Comparison of ENCODE assay signal across 13 mouse cellular contexts in the genomic region with DNA sequence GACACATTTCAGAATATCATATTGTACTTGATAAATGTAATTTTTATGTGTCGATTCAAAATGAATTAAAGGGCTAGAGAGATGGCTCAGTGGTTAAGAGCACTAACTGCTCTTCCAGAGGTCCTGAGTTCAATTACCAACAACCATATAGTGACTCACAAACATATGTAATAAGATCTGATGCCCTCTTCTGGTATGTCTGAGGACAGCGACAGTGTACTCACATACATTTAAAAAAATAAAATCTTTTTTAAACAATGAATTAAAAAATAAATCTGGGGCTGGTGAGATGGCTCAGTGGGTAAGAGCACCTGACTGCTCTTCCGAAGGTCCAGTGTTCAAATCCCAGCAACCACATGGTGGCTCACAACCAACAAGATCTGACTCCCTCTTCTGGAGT. TPM values are rescaled to one million over a fixed set of nuclear protein-coding genes. Genes with fewer than 3 reads are reported as not detected.
DNase-seq lines count a peak whose midpoint lies in the region; ATAC-seq and TF ChIP-seq lines count a peak whose summit lies in the region.
"Not testable (repeated sequence)": the region's sequence is repeated elsewhere in the genome, so short reads cannot be mapped to it uniquely, and the experiment has no call there.
"Had no signal": no experiment of that assay in that cellular context is flagged by ENCODE, and none has a peak within 500 bp of the region (broad histone marks: within the 10 kb centered on the region; RNA-seq: fewer than 3 reads in every experiment).

No protein-coding gene starts in this region.

- H3K36me3 ChIP-seq in heart, adult 2 months (ENCODE audit: control insufficient read depth, insufficient read depth, low read length); kidney, postnatal 0 days (ENCODE audit: insufficient read depth, low read length); lung, postnatal 0 days (ENCODE audit: insufficient read depth, low read length); stomach, postnatal 0 days (ENCODE audit: control insufficient read depth, insufficient read depth, low read length): not testable (repeated sequence)

- not testable (repeated sequence) for H3K79me2 ChIP-seq in heart, adult 2 months (replicated peaks; ENCODE audit: control insufficient read depth, insufficient read depth, low read length)

- ATAC-seq in kidney, postnatal 0 days (replicated peaks; ENCODE audit: low FRiP score, low read depth); lung, postnatal 0 days; stomach, postnatal 0 days (ENCODE audit: low FRiP score, low TSS enrichment): not testable (repeated sequence)

- not testable (repeated sequence) for TF ChIP-seq EP300 in heart, adult 2 months (IDR thresholded peaks at IDR 0.05; ENCODE audit: insufficient read depth, low read depth, low read length); lung, postnatal 0 days (IDR thresholded peaks at IDR 0.05); stomach, postnatal 0 days (optimal IDR thresholded peaks at IDR 0.05)

- H3K9ac ChIP-seq in heart, adult 2 months (ENCODE audit: low read depth, low read length); kidney, postnatal 0 days (ENCODE audit: low read depth, low read length); lung, postnatal 0 days (replicated peaks; ENCODE audit: low read depth); stomach, postnatal 0 days (ENCODE audit: low read length): not testable (repeated sequence)

- TF ChIP-seq POLR2A in bone marrow macrophage, adult 2 months (IDR thresholded peaks at IDR 0.05; ENCODE audit: borderline replicate concordance, low read depth, low read length); heart, adult 2 months (IDR thresholded peaks at IDR 0.05; ENCODE audit: insufficient read depth, low read depth, low read length): not testable (repeated sequence)

- 93% methylated on average over 3 of the region's 3 CpGs for WGBS in heart, adult 2 months
- 94% methylated on average over 3 of the region's 3 CpGs for WGBS in kidney, postnatal 0 days
- WGBS in lung, postnatal 0 days: 93% methylated on average over 3 of the region's 3 CpGs
- 88% methylated on average over 3 of the region's 3 CpGs for WGBS in stomach, postnatal 0 days

- H3K4me3 ChIP-seq in bone marrow macrophage, adult 2 months (ENCODE audit: insufficient read depth, low read length); heart, adult 2 months; kidney, postnatal 0 days (replicated peaks; ENCODE audit: low read depth, low read length); left cerebral cortex, adult 2 months; lung, postnatal 0 days (ENCODE audit: low read depth, low read length); stomach, postnatal 0 days (ENCODE audit: low read depth, low read length): not testable (repeated sequence)

- not testable (repeated sequence) for H3K27ac ChIP-seq in bone marrow macrophage, adult 2 months (ENCODE audit: insufficient read depth, low read depth, low read length); heart, adult 2 months; kidney, postnatal 0 days; left cerebral cortex, adult 2 months; lung, postnatal 0 days (ENCODE audit: low read length); stomach, postnatal 0 days (replicated peaks)

- DNase-seq in 416B (ENCODE audit: low read depth) (peak; percentile 38), NIH3T3 (ENCODE audit: low read depth) (peak; percentile 22)
- DNase-seq in heart, adult 2 months; kidney, postnatal 0 days (ENCODE audit: low spot score); left cerebral cortex, adult 2 months (ENCODE audit: extremely low spot score in 1 of 2, low spot score in 2 of 2); lung, postnatal 0 days (ENCODE audit: low spot score); stomach, postnatal 0 days (ENCODE audit: low spot score): not testable (repeated sequence)

- H3K9me3 ChIP-seq in kidney, postnatal 0 days (replicated peaks; ENCODE audit: low read length); lung, postnatal 0 days (ENCODE audit: low read length); stomach, postnatal 0 days (ENCODE audit: control insufficient read depth, low read length): not testable (repeated sequence)

- not testable (repeated sequence) for H3K27me3 ChIP-seq in heart, adult 2 months (ENCODE audit: control insufficient read depth, insufficient read depth, low read length); kidney, postnatal 0 days (ENCODE audit: insufficient read depth, low read length); lung, postnatal 0 days (replicated peaks; ENCODE audit: insufficient read depth, low read length); stomach, postnatal 0 days (ENCODE audit: control insufficient read depth, insufficient read depth, low read length)

- H3K4me2 ChIP-seq in kidney, postnatal 0 days (ENCODE audit: low read length); lung, postnatal 0 days (replicated peaks; ENCODE audit: low read depth, low read length); stomach, postnatal 0 days (replicated peaks; ENCODE audit: low read depth): not testable (repeated sequence)

- not testable (repeated sequence) for H3K4me1 ChIP-seq in bone marrow macrophage, adult 2 months (ENCODE audit: control insufficient read depth, insufficient read depth, low read length); heart, adult 2 months (ENCODE audit: control insufficient read depth, insufficient read depth, low read length); kidney, postnatal 0 days (replicated peaks; ENCODE audit: insufficient read depth, low read length); lung, postnatal 0 days (ENCODE audit: insufficient read depth, low read depth, low read length); stomach, postnatal 0 days (replicated peaks; ENCODE audit: control insufficient read depth, insufficient read depth)

- intact Hi-C loops in heart, adult 2 months (cut with DNase I); left cerebral cortex, adult 2 months (cut with DNase I): not testable (repeated sequence)

- 0 out of 2 replicates have a peak, but pooled peaks have one; percentile 11 for TF ChIP-seq CTCF in bone marrow macrophage, adult 2 months (IDR thresholded peaks at IDR 0.05; ENCODE audit: low read depth, low read length)
- peak; percentile 55 for TF ChIP-seq CTCF in heart, adult 2 months (IDR thresholded peaks at IDR 0.05)
- TF ChIP-seq CTCF in kidney, postnatal 0 days (IDR thresholded peaks at IDR 0.05; ENCODE audit: low read depth): peak; percentile 12; the same call in 1 of the 2 replicates
- TF ChIP-seq CTCF in left cerebral cortex, adult 2 months (IDR thresholded peaks at IDR 0.05): peak; percentile 23; the same call in 1 of the 2 replicates
- peak; percentile 15; the same call in 1 of the 2 replicates for TF ChIP-seq CTCF in lung, postnatal 0 days (IDR thresholded peaks at IDR 0.05)
- peak; percentile 25; the same call in 1 of the 2 replicates for TF ChIP-seq CTCF in stomach, postnatal 0 days (IDR thresholded peaks at IDR 0.05; ENCODE audit: low read depth)

RNA-seq across cellular contexts. Expression of gene Sbf2, which starts 20.7 kb away (rescaled TPM):
- 48.1 and 49.9 TPM in 2 replicates for polyA plus RNA-seq in bone marrow macrophage, adult 2 months (2012; ENCODE audit: insufficient read depth, insufficient read length, missing spikeins)
- total RNA-seq in heart, adult 2 months (2021): 10 to 100 TPM; 39.7 to 40.4 TPM
- 16.1 and 31.1 TPM in 2 replicates for polyA plus RNA-seq in heart, adult 2 months (2012; rRNA removed)
- 26.9 and 27.5 TPM in 2 replicates for polyA plus RNA-seq in kidney, postnatal 0 days (2015; fragmentation: Nextera tagmentation; extraction: Ambion mirVana)
- 10 to 100 TPM; 54.7 to 55.2 TPM for total RNA-seq in left cerebral cortex, adult 2 months (2021)
- 23.3 and 25.7 TPM in 2 replicates for polyA plus RNA-seq in lung, postnatal 0 days (2015; fragmentation: Nextera tagmentation; extraction: Ambion mirVana)
- 14.8 and 14.9 TPM in 2 replicates for polyA plus RNA-seq in stomach, postnatal 0 days (2015; fragmentation: Nextera tagmentation; extraction: Ambion mirVana)
- polyA plus RNA-seq: erythroblast, embryonic 14.5 days; G1E had no signal

RNA-seq across cellular contexts. Expression of gene Adm, which starts 33.5 kb away (rescaled TPM):
- polyA plus RNA-seq in bone marrow macrophage, adult 2 months (2012; ENCODE audit: insufficient read depth, insufficient read length, missing spikeins): not detected in 2 replicates
- total RNA-seq in heart, adult 2 months (2021): 10 to 100 TPM in 1 of 2 experiments, 1 to 10 TPM in 1; 9.0 to 11.2 TPM
- 18.1 and 18.8 TPM in 2 replicates for polyA plus RNA-seq in heart, adult 2 months (2012; rRNA removed)
- polyA plus RNA-seq in kidney, postnatal 0 days (2015; fragmentation: Nextera tagmentation; extraction: Ambion mirVana): 9.9 and 10.6 TPM in 2 replicates
- 1 to 10 TPM; 2.8 to 3.4 TPM for total RNA-seq in left cerebral cortex, adult 2 months (2021)
- 4.8 and 7.8 TPM in 2 replicates for polyA plus RNA-seq in lung, postnatal 0 days (2015; fragmentation: Nextera tagmentation; extraction: Ambion mirVana)
- polyA plus RNA-seq in stomach, postnatal 0 days (2015; fragmentation: Nextera tagmentation; extraction: Ambion mirVana): 4.3 and 4.6 TPM in 2 replicates
- total RNA-seq: common myeloid progenitor, adult 5-6 weeks; G1E had no signal
- polyA plus RNA-seq: activated CD4-positive, CD25-positive, alpha-beta regulatory T cell, adult 4 months; CD4-positive, CD25-positive, alpha-beta regulatory T cell, adult 4 months; erythroblast, embryonic 14.5 days; G1E had no signal
